Mouse (Mus musculus) testis, adult 10 weeks (tissue): ENCODE data around the gene Spdya. TPM values are rescaled to one million over a fixed set of nuclear protein-coding genes. Genes with fewer than 3 reads are reported as not detected.

Experiments used
- polyA plus RNA-seq: library from polyadenylated mRNA; stranded (reverse); fragments of 350-450 nt; fragmentation: Illumina TruSeq; extraction: RNeasy Lipid Tissue Mini Kit (QIAGEN cat#74804); gene quantifications from one replicate; pipeline ENCODE4 v1.2.3, GENCODE M21; 2014; ENCODE audit warnings: low read depth, low replicate concordance

The Spdya gene
- 265 TPM for polyA plus RNA-seq

DNA sequence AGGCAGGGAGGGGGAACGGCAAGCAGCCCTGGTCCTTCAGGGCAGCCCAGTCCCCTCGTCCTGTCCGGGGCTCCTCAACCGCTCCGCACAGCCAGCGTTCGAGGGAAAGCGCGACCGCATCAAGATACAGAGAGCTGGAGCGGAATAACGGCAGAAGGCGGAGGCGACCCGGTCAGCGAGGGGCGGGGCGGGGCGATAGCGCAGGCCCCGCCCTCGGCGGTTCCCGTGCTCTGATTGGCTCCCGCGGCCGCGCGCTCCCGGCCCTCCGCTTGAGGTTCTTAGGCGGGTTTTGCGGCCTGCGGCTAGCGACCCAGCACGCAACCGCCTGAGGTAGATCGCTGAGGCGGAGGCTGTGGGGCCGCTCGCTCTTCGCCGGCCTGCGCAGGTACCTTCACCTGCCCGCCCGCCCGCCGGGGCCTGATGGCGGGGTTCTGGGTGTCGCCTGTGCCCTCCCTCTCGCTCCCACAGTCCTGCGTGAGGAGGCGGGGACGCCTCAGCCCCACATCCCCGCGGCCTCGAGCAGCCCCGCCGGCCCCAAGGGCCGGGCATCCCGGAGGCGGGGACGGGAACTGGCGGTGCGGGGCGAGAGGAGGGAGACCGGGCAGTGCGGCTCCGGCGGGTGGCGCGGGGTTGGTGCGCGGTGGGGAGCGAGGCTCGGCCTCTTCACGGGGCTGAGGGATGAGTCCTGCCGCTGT, at the start of gene Spdya:
Spdya (plus strand) TSS at position 305 of the 695 bp plus-strand sequence.

DNA sequence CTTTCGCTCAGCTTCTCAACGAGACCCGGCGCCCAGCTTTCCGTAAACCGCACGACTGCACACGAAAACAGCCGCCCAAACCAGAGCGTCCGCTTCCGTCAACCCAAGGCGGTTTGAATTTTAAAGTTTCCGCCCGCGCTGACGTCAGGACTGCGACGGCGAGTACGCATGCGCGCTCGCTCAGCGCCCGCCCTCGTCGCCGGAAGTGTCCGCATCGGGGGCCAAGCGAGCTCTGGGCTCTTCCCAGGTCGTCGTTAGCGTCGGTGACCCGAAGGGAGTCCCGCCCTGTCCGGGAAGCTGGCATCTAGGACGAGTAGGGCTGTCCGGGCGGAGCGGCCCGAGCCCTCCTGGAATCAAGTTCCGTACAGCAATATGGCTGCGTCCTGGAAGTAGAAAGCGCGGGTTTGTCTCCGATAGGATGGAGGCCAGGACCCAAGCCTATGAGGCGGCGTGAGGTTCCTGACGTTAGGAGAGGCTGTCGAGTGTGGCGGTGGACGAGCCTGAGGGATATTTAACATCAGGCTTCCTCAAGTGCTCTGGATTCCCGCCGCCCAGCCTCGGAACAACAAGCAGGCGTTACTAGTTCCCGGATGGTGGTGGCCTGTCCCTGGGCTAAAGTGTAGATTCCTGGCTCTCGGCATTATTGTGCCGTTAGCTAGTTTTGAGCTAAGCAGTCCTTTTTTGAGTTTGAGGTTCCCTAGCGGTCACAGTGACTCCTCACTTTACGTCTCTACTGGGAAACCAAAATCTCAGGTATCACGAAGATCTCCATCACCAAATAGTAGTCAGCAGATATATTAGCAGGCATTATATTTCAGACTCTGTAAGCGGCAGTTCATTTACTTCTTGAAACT, 24.9 kb upstream of the Spdya start, which contains the start of gene Ndc80:
Ndc80 (minus strand) TSS at position 147 of the 854 bp plus-strand sequence.

DNA sequence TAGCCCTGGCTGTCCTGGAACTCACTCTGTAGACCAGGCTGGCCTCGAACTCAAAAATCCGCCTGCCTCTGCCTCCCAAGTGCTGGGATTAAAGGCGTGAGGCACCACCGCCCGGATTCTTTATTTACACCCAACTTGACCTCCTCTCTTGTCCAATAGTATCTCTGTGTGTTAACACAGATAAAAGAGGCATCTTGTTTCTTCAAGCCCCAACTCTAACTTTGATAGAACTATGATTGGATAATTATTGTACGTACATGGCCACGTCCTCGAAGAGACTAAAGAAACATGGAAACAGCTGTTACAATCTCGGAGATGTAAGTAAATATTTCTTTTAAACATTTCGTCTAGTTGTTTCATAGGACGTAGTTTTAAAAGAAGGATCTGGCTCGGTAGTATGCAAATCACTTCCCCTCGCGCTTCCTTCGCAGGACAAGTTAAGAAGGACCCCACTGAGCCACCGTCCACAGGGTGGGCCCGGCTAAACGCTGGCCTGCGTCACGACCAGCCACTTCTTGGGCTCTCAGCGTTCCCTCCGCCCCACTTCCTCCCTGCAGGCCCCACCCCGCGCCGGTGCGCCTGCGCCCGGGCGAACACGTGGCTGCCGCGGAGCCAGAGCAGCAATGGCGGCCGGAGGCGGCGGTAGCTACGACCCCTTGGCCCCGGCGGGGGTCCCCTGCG, 63.9 kb downstream of the Spdya start, which contains the start of gene Wdr43:
Wdr43 (plus strand) TSS at position 258 of the 681 bp plus-strand sequence.

Other genes with a start within 250 kb of the Spdya start
- gene Emilin2, start 240.1 kb upstream of the Spdya start, polyA plus RNA-seq, result 9.2 TPM
- 0.24 TPM for gene Gm4707, start 92.1 kb upstream of the Spdya start, polyA plus RNA-seq
- 39.3 TPM for gene Smchd1, start 76.7 kb upstream of the Spdya start, polyA plus RNA-seq
- 59.8 TPM for gene Ndc80, start 25.2 kb upstream of the Spdya start, polyA plus RNA-seq
- 45.0 TPM for gene Wdr43, start 63.8 kb downstream of the Spdya start, polyA plus RNA-seq
- gene Togaram2, start 121.2 kb downstream of the Spdya start, polyA plus RNA-seq, result 0.22 TPM
- 0.78 TPM for gene Pcare, start 200.8 kb downstream of the Spdya start, polyA plus RNA-seq
- gene Clip4, start 216.4 kb downstream of the Spdya start, polyA plus RNA-seq, result 1,131 TPM